Mouse (Mus musculus) heart, embryonic 10.5 days (tissue): ENCODE data around the gene Med24. TPM values are rescaled to one million over a fixed set of nuclear protein-coding genes. Genes with fewer than 3 reads are reported as not detected.

Experiments used
- DNase-seq: peaks from one replicate; pipeline ENCODE4 v3.0.0-alpha.2; 2017; ENCODE audit warnings: low spot score
- H3K27ac ChIP-seq: fragments of 300-500 bp; sonication (generic); 2 replicates; pipeline ENCODE4 v1.5.1; 2016; ENCODE audit warnings: mild to moderate bottlenecking
- H3K27me3 ChIP-seq: fragments of 300-500 bp; sonication (generic); 2 replicates; pipeline ENCODE4 v1.6.1; 2016; ENCODE audit warnings: mild to moderate bottlenecking; ENCODE audit not compliant: poor library complexity, insufficient read depth, severe bottlenecking
- H3K36me3 ChIP-seq: fragments of 300-500 bp; sonication (generic); 2 replicates; pipeline ENCODE4 v1.6.1; 2016; ENCODE audit warnings: mild to moderate bottlenecking, moderate library complexity
- H3K4me1 ChIP-seq: fragments of 300-500 bp; sonication (generic); 2 replicates; pipeline ENCODE4 v1.6.1; 2016; ENCODE audit warnings: mild to moderate bottlenecking
- H3K4me3 ChIP-seq: fragments of 300-500 bp; sonication (generic); 2 replicates; pipeline ENCODE4 v1.5.1; 2016; ENCODE audit warnings: mild to moderate bottlenecking, moderate library complexity
- H3K9me3 ChIP-seq: fragments of 300-500 bp; sonication (generic); 2 replicates; pipeline ENCODE4 v1.6.1; 2016; ENCODE audit warnings: mild to moderate bottlenecking, moderate library complexity
- WGBS: fragments of 180-500 bp; shearing (Covaris S2); methylation state at CpG from one replicate; pipeline ENCODE4 v1.1.7; 2016; 5-methylcytosine and 5-hydroxymethylcytosine counted together
- polyA plus RNA-seq: library from polyadenylated mRNA; unstranded; fragments of >200 nt; fragmentation: Nextera tagmentation; extraction: Ambion mirVana; gene quantifications from 2 replicates; pipeline ENCODE4 v1.2.1, GENCODE M21; 2016

The Med24 gene
- polyA plus RNA-seq, 1 experiment from 2014 or later: 56.5 TPM

GRCm38 (mm10) chr11:98762756-98763501 lies 33.7 kb upstream of the Med24 start:
- WGBS: 59% methylated on average over 17 of the region's 17 CpGs
- Histone ChIP-seq H3K4me3 (no peak overlapping the region), H3K27ac (no peak overlapping the region), H3K4me1 (peaks cover 34% of the 10 kb centered on the region), H3K9me3 (no peaks in the 10 kb centered on the region), H3K27me3 (no peaks in the 10 kb centered on the region), H3K36me3 (peaks cover 67% of the 10 kb centered on the region)
- DNase-seq: no peak

- Histone ChIP-seq H3K27me3 (no peaks in the 10 kb centered on the region), H3K27ac (no peak overlapping the region), H3K36me3 (peaks cover 75% of the 10 kb centered on the region), H3K4me3 (no peak overlapping the region), H3K9me3 (no peaks in the 10 kb centered on the region), H3K4me1 (peaks cover 24% of the 10 kb centered on the region)
- WGBS: 89% methylated on average over 4 of the region's 4 CpGs
- DNase-seq: no peak
These were observed 32.7 kb upstream of the Med24 start for GRCm38 (mm10) chr11:98761939-98762338.

- no peak overlapping the region for H3K4me3 ChIP-seq
- 71% methylated on average over 12 of the region's 12 CpGs for WGBS
- H3K27me3 ChIP-seq: no peaks in the 10 kb centered on the region
- peaks cover 65% of the 10 kb centered on the region for H3K36me3 ChIP-seq
- peaks cover 51% of the 10 kb centered on the region for H3K4me1 ChIP-seq
- H3K27ac ChIP-seq: peak overlapping the region; percentile 70
- no peak for DNase-seq
- H3K9me3 ChIP-seq: no peaks in the 10 kb centered on the region
These were observed 27.5 kb upstream of the Med24 start for GRCm38 (mm10) chr11:98756711-98757110.

- 79% methylated on average over 6 of the region's 6 CpGs for WGBS
- H3K27me3 ChIP-seq: no peaks in the 10 kb centered on the region
- no peaks in the 10 kb centered on the region for H3K9me3 ChIP-seq
- H3K4me1 ChIP-seq: peaks cover 59% of the 10 kb centered on the region
- H3K36me3 ChIP-seq: peaks cover 58% of the 10 kb centered on the region
- DNase-seq: no peak
- 0 out of 2 replicates have a peak overlapping the region, but pooled peaks have one; percentile 15 for H3K4me3 ChIP-seq
- peak overlapping the region; percentile 60 for H3K27ac ChIP-seq
These were observed 26.6 kb upstream of the Med24 start for GRCm38 (mm10) chr11:98755726-98756380.

- no peaks in the 10 kb centered on the region for H3K27me3 ChIP-seq
- peak; percentile 89 for DNase-seq
- peaks cover 47% of the 10 kb centered on the region for H3K36me3 ChIP-seq
- peak overlapping the region; percentile 12; the same call in 1 of the 2 replicates for H3K4me3 ChIP-seq
- 20% methylated on average over 7 of the region's 7 CpGs for WGBS
- peak overlapping the region; percentile 90 for H3K27ac ChIP-seq
- no peaks in the 10 kb centered on the region for H3K9me3 ChIP-seq
- peaks cover 71% of the 10 kb centered on the region for H3K4me1 ChIP-seq
These were observed 25.5 kb upstream of the Med24 start for GRCm38 (mm10) chr11:98754621-98755181.

GRCm38 (mm10) chr11:98754151-98754620 lies 25.0 kb upstream of the Med24 start:
- no peaks in the 10 kb centered on the region for H3K9me3 ChIP-seq
- peaks cover 44% of the 10 kb centered on the region for H3K36me3 ChIP-seq
- peak overlapping the region; percentile 90 for H3K27ac ChIP-seq
- H3K4me3 ChIP-seq: peak overlapping the region; percentile 12; the same call in 1 of the 2 replicates
- DNase-seq: no peak
- H3K27me3 ChIP-seq: no peaks in the 10 kb centered on the region
- 55% methylated on average over 9 of the region's 9 CpGs for WGBS
- peaks cover 76% of the 10 kb centered on the region for H3K4me1 ChIP-seq

GRCm38 (mm10) chr11:98753264-98753663 lies 24.0 kb upstream of the Med24 start:
- DNase-seq: no peak
- H3K4me3 ChIP-seq: no peak overlapping the region
- H3K9me3 ChIP-seq: no peaks in the 10 kb centered on the region
- H3K4me1 ChIP-seq: peaks cover 85% of the 10 kb centered on the region
- peaks cover 35% of the 10 kb centered on the region for H3K36me3 ChIP-seq
- H3K27me3 ChIP-seq: no peaks in the 10 kb centered on the region
- peak overlapping the region; percentile 90 for H3K27ac ChIP-seq
- 97% methylated on average over 5 of the region's 5 CpGs for WGBS

GRCm38 (mm10) chr11:98752562-98753140 lies 23.4 kb upstream of the Med24 start:
- WGBS: 85% methylated on average over 10 of the region's 10 CpGs
- no peak for DNase-seq
- peak overlapping the region; percentile 90 for H3K27ac ChIP-seq

GRCm38 (mm10) chr11:98751221-98751782 lies 22.1 kb upstream of the Med24 start:
- DNase-seq: peak; percentile 92
- Histone ChIP-seq H3K9me3 (no peaks in the 10 kb centered on the region), H3K27ac (peak overlapping the region; percentile 90), H3K36me3 (peaks cover 20% of the 10 kb centered on the region), H3K4me1 (peaks cover 98% of the 10 kb centered on the region), H3K27me3 (no peaks in the 10 kb centered on the region), H3K4me3 (peak overlapping the region; percentile 41)
- 13% methylated on average over 6 of the region's 6 CpGs for WGBS

More at GRCm38 (mm10) chr11:98752562-98753140, 23.4 kb upstream of the Med24 start:
- Histone ChIP-seq H3K27me3 (no peaks in the 10 kb centered on the region), H3K36me3 (peaks cover 32% of the 10 kb centered on the region), H3K4me3 (no peak overlapping the region), H3K4me1 (peaks cover 91% of the 10 kb centered on the region), H3K9me3 (no peaks in the 10 kb centered on the region)

- Histone ChIP-seq H3K36me3 (peaks cover 13% of the 10 kb centered on the region), H3K4me3 (peak overlapping the region; percentile 41), H3K9me3 (no peaks in the 10 kb centered on the region), H3K4me1 (peaks cover 98% of the 10 kb centered on the region), H3K27ac (peak overlapping the region; percentile 90), H3K27me3 (no peaks in the 10 kb centered on the region)
- WGBS: 32% methylated on average over 16 of the region's 17 CpGs
- no peak for DNase-seq
These were observed 21.3 kb upstream of the Med24 start for GRCm38 (mm10) chr11:98750351-98751201.

- WGBS: 49% methylated on average over 5 of the region's 5 CpGs
These were observed 20.5 kb upstream of the Med24 start for GRCm38 (mm10) chr11:98749716-98750115.

More at GRCm38 (mm10) chr11:98749716-98750115, 20.5 kb upstream of the Med24 start:
- no peak for DNase-seq
- peaks cover 99% of the 10 kb centered on the region for H3K4me1 ChIP-seq
- H3K27ac ChIP-seq: peak overlapping the region; percentile 90
- no peaks in the 10 kb centered on the region for H3K9me3 ChIP-seq
- H3K4me3 ChIP-seq: peak overlapping the region; percentile 31; the same call in 1 of the 2 replicates
- H3K27me3 ChIP-seq: no peaks in the 10 kb centered on the region
- H3K36me3 ChIP-seq: peaks cover 13% of the 10 kb centered on the region
